Mouse (Mus musculus): ENCODE measurements at regions not wholly inside any gene's neighbourhood (a gene's known extent, or its start where the extent isn't known, plus 50 kb on each side); places are given as distances from the start of the nearest gene placed in this dataset.

DNA sequence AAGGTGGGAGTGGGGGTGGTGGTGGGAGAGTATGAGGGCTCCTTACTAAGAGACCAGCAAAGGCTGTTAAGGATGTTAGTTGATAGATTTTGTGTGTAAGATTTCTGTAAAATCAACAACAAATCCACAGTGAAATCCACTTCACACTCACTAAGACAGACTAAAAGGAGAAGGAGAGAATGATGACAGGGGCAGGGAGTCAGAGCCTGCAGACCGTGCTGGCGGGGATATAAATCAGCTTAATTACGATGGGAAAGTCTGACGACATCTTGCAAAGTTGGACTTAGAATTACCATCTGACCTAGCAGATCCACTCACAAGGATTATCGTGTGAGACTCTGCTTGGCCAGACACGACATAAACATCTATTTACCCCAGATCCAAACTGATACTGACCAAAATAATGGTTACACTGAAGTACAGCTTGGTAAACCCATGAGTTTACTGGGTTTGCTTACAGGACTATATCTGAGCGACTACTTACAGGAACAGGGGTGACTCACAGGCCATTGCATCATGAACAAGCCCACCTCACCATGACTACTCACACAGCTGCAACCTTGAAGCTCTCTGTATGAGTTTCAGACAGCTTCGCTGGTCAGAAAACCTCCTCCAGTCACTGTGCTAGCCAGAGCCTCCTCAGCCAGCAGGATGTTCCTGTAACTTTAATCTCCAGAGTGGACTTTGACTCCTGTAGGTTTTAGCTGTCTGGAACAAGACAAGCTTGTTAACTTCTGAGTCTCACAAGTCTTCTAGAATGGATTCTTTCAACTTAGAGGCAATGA is 50.5 kb upstream of the Ednra start:
- no peak overlapping the region for H3K9ac ChIP-seq (replicated peaks; ENCODE audit: low read depth, low read length)
- H3K27ac ChIP-seq (ENCODE audit: low read length), result no peak overlapping the region
- WGBS, result 85% methylated on average over 8 of the region's 8 CpGs
- H3K36me3 ChIP-seq (ENCODE audit: control insufficient read depth, insufficient read depth), result no peaks in the 10 kb centered on the region
- H3K9me3 ChIP-seq (ENCODE audit: control insufficient read depth, low read length), result no peaks in the 10 kb centered on the region
- peaks cover 3% of the 10 kb centered on the region; the same call in 1 of the 2 replicates for H3K4me1 ChIP-seq (replicated peaks; ENCODE audit: control insufficient read depth, insufficient read depth, low read length)
- H3K27me3 ChIP-seq (replicated peaks; ENCODE audit: control insufficient read depth, insufficient read depth, low read length), result no peaks in the 10 kb centered on the region
- no peak overlapping the region for H3K4me2 ChIP-seq (ENCODE audit: low read length)
- no peak overlapping the region for H3K4me3 ChIP-seq (replicated peaks; ENCODE audit: low read length)
- no peak for ATAC-seq

DNA sequence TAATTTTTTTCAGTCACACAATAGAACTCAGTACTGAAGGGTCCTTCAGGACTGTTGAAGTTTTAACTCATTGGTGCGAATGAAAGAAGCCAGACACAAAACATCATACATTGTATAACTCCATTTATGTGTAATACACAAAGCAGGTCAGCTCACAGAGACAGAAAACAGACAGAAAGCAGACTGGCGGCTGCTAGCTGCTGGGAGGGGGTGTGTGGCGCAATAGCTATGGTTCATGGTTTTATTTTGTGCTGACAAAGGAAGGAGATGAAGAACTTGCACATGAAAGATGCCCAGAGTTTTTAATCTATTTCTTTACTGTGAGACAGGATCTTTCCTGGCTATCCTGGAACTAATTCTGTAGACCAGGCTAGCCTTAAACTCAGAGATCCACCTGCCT is 51.3 kb upstream of the Ednra start:
- Histone ChIP-seq H3K27me3 (replicated peaks; ENCODE audit: control insufficient read depth, insufficient read depth, low read length) (no peaks in the 10 kb centered on the region), H3K4me2 (ENCODE audit: low read length) (no peak overlapping the region), H3K4me1 (replicated peaks; ENCODE audit: control insufficient read depth, insufficient read depth, low read length) (peaks cover 3% of the 10 kb centered on the region; the same call in 1 of the 2 replicates), H3K36me3 (ENCODE audit: control insufficient read depth, insufficient read depth) (no peaks in the 10 kb centered on the region), H3K9me3 (ENCODE audit: control insufficient read depth, low read length) (no peaks in the 10 kb centered on the region), H3K27ac (ENCODE audit: low read length) (no peak overlapping the region), H3K4me3 (replicated peaks; ENCODE audit: low read length) (no peak overlapping the region), H3K9ac (replicated peaks; ENCODE audit: low read depth, low read length) (no peak overlapping the region)
- ATAC-seq, result no peak
- WGBS, result 89% methylated on average over 3 of the region's 3 CpGs

DNA sequence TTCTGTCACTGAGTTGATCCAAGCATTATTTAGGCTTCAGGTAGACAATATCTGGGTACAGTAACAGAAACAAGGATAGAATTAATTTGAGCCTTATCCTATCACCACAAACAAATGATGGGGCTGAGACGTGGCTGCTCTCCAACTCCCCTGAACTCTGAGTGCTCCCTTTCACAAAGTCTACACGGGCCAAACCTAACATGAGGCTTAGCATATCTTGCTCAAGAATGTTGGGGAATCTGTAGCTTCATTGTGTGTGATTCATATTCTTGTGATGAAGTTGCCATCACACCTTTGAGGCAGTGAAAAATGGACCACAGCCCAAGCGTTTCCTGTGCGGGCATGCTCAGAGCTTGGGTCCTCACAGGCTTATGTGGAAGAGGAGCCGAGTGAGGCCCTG is 53.3 kb upstream of the Ednra start:
- WGBS, result 76% methylated on average over 5 of the region's 5 CpGs
- H3K4me2 ChIP-seq (ENCODE audit: low read length), result no peak overlapping the region
- no peak for ATAC-seq
- H3K4me1 ChIP-seq (replicated peaks; ENCODE audit: control insufficient read depth, insufficient read depth, low read length), result no peaks in the 10 kb centered on the region
- no peak overlapping the region for H3K9ac ChIP-seq (replicated peaks; ENCODE audit: low read depth, low read length)
- no peak overlapping the region for H3K27ac ChIP-seq (ENCODE audit: low read length)
- no peaks in the 10 kb centered on the region for H3K36me3 ChIP-seq (ENCODE audit: control insufficient read depth, insufficient read depth)
- H3K27me3 ChIP-seq (replicated peaks; ENCODE audit: control insufficient read depth, insufficient read depth, low read length), result no peaks in the 10 kb centered on the region
- no peaks in the 10 kb centered on the region for H3K9me3 ChIP-seq (ENCODE audit: control insufficient read depth, low read length)
- no peak overlapping the region for H3K4me3 ChIP-seq (replicated peaks; ENCODE audit: low read length)

DNA sequence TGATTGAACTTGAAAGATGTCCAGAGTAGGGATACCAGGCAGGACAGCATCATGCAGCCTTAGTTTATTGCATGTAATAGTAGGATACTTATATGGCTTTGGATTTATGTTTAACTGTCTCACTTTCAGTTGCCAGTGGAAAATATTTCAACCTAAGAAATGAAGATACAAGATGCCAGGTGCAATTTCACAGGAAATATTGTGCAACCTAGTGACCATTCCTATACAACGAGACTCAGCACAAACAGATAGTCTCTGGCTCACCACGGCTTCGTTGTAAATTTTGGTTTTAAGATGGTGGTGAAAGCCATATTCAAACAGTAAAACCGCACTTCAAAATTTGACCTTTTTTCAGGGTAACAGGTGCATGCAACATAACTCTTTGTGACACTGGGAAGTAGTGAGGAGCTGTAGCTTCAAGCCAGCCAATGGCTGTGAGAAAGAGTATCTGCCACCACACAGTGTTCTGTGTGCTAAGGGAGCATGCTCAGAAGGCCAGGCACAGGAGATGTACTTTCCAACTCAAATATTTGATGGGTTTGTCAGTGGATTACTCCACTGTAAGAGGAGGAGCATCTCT is 61.5 kb upstream of the Ednra start:
- H3K27me3 ChIP-seq (replicated peaks; ENCODE audit: control insufficient read depth, insufficient read depth, low read length), result no peaks in the 10 kb centered on the region
- no peaks in the 10 kb centered on the region for H3K36me3 ChIP-seq (ENCODE audit: control insufficient read depth, insufficient read depth)
- no peak for ATAC-seq
- 94% methylated on average over 4 of the region's 4 CpGs for WGBS
- no peak overlapping the region for H3K27ac ChIP-seq (ENCODE audit: low read length)
- no peak overlapping the region for H3K4me2 ChIP-seq (ENCODE audit: low read length)
- no peaks in the 10 kb centered on the region for H3K4me1 ChIP-seq (replicated peaks; ENCODE audit: control insufficient read depth, insufficient read depth, low read length)
- H3K9ac ChIP-seq (replicated peaks; ENCODE audit: low read depth, low read length), result no peak overlapping the region
- no peak overlapping the region for H3K4me3 ChIP-seq (replicated peaks; ENCODE audit: low read length)
- no peaks in the 10 kb centered on the region for H3K9me3 ChIP-seq (ENCODE audit: control insufficient read depth, low read length)

DNA sequence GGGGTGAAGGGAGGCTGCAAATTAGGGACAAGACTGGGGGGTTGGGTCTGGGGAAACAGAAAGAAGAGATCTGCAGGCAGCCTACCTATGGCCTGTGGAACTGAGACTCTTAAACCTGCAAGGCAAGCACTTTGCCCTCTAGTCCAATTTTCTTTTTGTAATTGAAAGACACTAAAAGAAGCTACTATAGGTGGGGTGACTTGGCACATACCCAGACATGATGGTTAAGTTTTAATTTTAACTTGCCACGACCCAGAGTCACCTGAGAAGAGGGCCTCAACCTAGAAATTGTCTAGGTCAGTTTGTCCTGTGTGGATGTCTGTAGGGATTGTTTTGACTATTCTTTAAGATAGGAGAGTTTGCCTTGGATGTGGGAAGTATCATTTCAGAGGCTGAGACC is 70.6 kb upstream of the Ednra start:
- Histone ChIP-seq H3K4me1 (replicated peaks; ENCODE audit: control insufficient read depth, insufficient read depth, low read length) (no peaks in the 10 kb centered on the region), H3K9me3 (ENCODE audit: control insufficient read depth, low read length) (no peaks in the 10 kb centered on the region), H3K27me3 (replicated peaks; ENCODE audit: control insufficient read depth, insufficient read depth, low read length) (no peaks in the 10 kb centered on the region), H3K36me3 (ENCODE audit: control insufficient read depth, insufficient read depth) (no peaks in the 10 kb centered on the region), H3K27ac (ENCODE audit: low read length) (no peak overlapping the region), H3K4me3 (replicated peaks; ENCODE audit: low read length) (no peak overlapping the region), H3K9ac (replicated peaks; ENCODE audit: low read depth, low read length) (no peak overlapping the region), H3K4me2 (ENCODE audit: low read length) (no peak overlapping the region)
- no peak for ATAC-seq
- 66% methylated on average over 1 of the region's 1 CpGs for WGBS

DNA sequence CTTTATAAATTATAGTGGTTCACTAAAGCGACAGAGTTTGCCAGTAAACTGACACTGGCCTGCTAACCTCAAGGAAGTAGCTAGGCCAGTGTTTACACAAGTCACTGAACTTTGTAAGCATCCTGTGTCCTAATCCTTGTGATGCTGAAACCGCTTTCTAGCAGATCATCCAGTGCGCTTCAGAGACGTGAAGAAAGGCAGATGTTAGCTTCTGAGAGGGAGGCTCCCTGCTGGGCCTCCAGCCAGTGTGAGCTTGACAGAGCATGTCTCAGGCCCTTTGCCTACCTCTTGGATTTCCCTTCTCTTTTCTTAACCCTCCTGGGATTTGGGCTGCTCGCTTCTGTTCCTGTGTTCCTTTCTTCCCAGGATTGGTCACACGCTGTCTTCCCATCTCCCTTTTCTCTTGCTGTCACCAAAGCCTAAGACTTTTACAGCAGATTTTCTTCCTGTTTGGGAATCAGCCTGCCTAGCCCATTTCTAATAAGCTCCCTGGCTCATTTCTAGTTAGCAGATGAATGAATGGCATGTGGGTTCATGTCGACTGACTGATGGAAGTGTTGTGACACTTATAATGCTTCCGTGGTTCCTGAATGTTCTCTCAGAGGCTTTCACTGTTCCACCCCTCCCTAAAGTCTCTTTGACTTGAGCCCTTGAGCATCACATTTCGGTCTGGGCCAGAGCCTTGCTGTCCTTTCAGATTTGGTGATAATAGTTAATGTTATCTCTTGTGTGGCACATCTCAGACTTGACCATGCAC is 79.1 kb upstream of the Ednra start:
- H3K9me3 ChIP-seq (ENCODE audit: control insufficient read depth, low read length), result no peaks in the 10 kb centered on the region
- no peak overlapping the region for H3K9ac ChIP-seq (replicated peaks; ENCODE audit: low read depth, low read length)
- no peak for ATAC-seq
- no peaks in the 10 kb centered on the region for H3K4me1 ChIP-seq (replicated peaks; ENCODE audit: control insufficient read depth, insufficient read depth, low read length)
- H3K27ac ChIP-seq (ENCODE audit: low read length), result no peak overlapping the region
- H3K27me3 ChIP-seq (replicated peaks; ENCODE audit: control insufficient read depth, insufficient read depth, low read length), result no peaks in the 10 kb centered on the region
- no peaks in the 10 kb centered on the region for H3K36me3 ChIP-seq (ENCODE audit: control insufficient read depth, insufficient read depth)
- no peak overlapping the region for H3K4me2 ChIP-seq (ENCODE audit: low read length)
- no peak overlapping the region for H3K4me3 ChIP-seq (replicated peaks; ENCODE audit: low read length)
- WGBS, result 82% methylated on average over 9 of the region's 9 CpGs

DNA sequence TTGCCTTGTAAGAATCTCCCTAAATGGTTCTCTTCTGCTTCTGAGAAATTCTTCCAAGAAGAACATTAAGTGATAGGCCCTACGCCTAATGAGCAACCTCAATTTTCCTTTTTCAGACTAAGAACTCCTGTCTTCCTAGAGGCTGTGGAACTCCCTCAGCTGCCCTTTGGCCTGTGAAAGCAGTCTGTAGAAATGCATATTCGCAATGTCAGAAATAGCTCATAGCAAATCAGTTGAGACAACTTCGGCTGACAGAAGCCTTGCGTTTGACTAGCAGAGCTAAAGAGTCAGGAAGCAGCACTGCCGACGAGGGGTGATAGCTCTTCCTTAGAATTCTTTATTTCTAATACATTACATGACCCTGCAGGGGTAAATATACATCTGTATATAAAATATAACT is 80.3 kb upstream of the Ednra start:
- H3K9ac ChIP-seq (replicated peaks; ENCODE audit: low read depth, low read length), result no peak overlapping the region
- no peak for ATAC-seq
- no peak overlapping the region for H3K4me2 ChIP-seq (ENCODE audit: low read length)
- H3K4me3 ChIP-seq (replicated peaks; ENCODE audit: low read length), result no peak overlapping the region
- H3K4me1 ChIP-seq (replicated peaks; ENCODE audit: control insufficient read depth, insufficient read depth, low read length), result no peaks in the 10 kb centered on the region
- 91% methylated on average over 6 of the region's 6 CpGs for WGBS
- H3K36me3 ChIP-seq (ENCODE audit: control insufficient read depth, insufficient read depth), result no peaks in the 10 kb centered on the region
- H3K27ac ChIP-seq (ENCODE audit: low read length), result no peak overlapping the region
- no peaks in the 10 kb centered on the region for H3K27me3 ChIP-seq (replicated peaks; ENCODE audit: control insufficient read depth, insufficient read depth, low read length)
- no peaks in the 10 kb centered on the region for H3K9me3 ChIP-seq (ENCODE audit: control insufficient read depth, low read length)

DNA sequence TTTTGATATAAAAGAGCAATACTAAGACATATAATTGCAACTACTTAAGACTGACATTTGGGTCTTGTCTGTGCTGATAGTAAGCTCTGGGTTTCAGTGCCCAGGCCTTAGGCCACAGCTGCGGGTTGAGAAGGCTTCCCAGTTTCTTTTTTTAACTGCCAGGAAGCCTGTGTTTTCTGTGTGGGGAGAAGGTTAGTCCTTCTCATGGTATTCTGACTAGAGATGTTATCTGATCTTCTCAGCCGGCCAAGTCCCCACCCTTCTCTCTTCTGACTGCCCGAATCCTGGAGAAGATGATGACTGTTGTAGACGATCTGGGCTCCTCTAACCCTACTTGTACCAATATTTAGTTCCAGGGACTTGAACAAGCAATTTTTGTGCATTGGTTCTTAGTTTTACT is 80.7 kb upstream of the Ednra start:
- H3K9me3 ChIP-seq (ENCODE audit: control insufficient read depth, low read length), result no peaks in the 10 kb centered on the region
- H3K9ac ChIP-seq (replicated peaks; ENCODE audit: low read depth, low read length), result no peak overlapping the region
- H3K4me1 ChIP-seq (replicated peaks; ENCODE audit: control insufficient read depth, insufficient read depth, low read length), result no peaks in the 10 kb centered on the region
- no peaks in the 10 kb centered on the region for H3K27me3 ChIP-seq (replicated peaks; ENCODE audit: control insufficient read depth, insufficient read depth, low read length)
- no peak overlapping the region for H3K4me2 ChIP-seq (ENCODE audit: low read length)
- H3K27ac ChIP-seq (ENCODE audit: low read length), result no peak overlapping the region
- WGBS, result 85% methylated on average over 4 of the region's 4 CpGs
- no peak for ATAC-seq
- no peak overlapping the region for H3K4me3 ChIP-seq (replicated peaks; ENCODE audit: low read length)
- no peaks in the 10 kb centered on the region for H3K36me3 ChIP-seq (ENCODE audit: control insufficient read depth, insufficient read depth)

DNA sequence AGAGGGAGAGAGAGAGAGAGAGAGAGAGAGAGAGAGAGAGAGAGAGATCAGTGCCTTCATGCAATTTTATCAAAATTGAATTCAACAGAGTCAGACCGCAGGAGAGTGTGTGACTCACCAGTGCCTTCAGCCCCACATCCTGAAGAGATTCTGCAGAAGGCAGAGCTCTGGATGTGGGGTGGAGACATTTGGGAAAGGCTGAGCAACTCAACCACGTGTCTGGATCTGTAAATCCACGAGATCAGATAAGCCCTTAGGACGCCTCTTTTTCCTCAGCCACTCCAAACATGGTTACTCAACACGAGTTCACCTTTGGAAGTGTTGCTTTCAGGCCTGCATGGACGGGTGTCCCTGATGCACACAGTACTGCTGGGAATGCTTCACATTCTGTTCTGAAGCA is 81.4 kb upstream of the Ednra start:
- no peaks in the 10 kb centered on the region for H3K9me3 ChIP-seq (ENCODE audit: control insufficient read depth, low read length)
- H3K4me3 ChIP-seq (replicated peaks; ENCODE audit: low read length), result no peak overlapping the region
- H3K4me2 ChIP-seq (ENCODE audit: low read length), result no peak overlapping the region
- H3K36me3 ChIP-seq (ENCODE audit: control insufficient read depth, insufficient read depth), result no peaks in the 10 kb centered on the region
- H3K9ac ChIP-seq (replicated peaks; ENCODE audit: low read depth, low read length), result no peak overlapping the region
- ATAC-seq, result no peak
- H3K27me3 ChIP-seq (replicated peaks; ENCODE audit: control insufficient read depth, insufficient read depth, low read length), result no peaks in the 10 kb centered on the region
- H3K27ac ChIP-seq (ENCODE audit: low read length), result no peak overlapping the region
- no peaks in the 10 kb centered on the region for H3K4me1 ChIP-seq (replicated peaks; ENCODE audit: control insufficient read depth, insufficient read depth, low read length)
- WGBS, result 79% methylated on average over 6 of the region's 6 CpGs
